Mouse (Mus musculus) MEL (cell line): ENCODE measurements around the gene Hspa4l. TPM values are rescaled to one million over a fixed set of nuclear protein-coding genes. Genes with fewer than 3 reads are reported as not detected.

ENCODE experiments used
- DNase-seq: peaks from one replicate; pipeline ENCODE4 v3.0.0; 2011; ENCODE audit warnings: low read depth, low spot score
- H3K27ac ChIP-seq: 2 replicates; pipeline ENCODE4 v1.5.1; 2012; ENCODE audit warnings: low read depth, mild to moderate bottlenecking, control low read depth, low read length, moderate library complexity; ENCODE audit not compliant: control insufficient read depth
- H3K27me3 ChIP-seq, 2 experiments: fragments of 150-350 bp in 1 of 2; sonication (generic) in 1 of 2; 2 replicates each; pipeline ENCODE4 v1.6.1; 2012; ENCODE audit warnings: low read length in 2 of 2, mild to moderate bottlenecking in 2 of 2, improper control_type of control experiment in 1 of 2, moderate library complexity in 1 of 2; ENCODE audit not compliant: insufficient read depth in 2 of 2, control insufficient read depth in 1 of 2
- H3K36me3 ChIP-seq, 2 experiments: 2 replicates each; pipeline ENCODE4 v1.6.1; 2012 to 2014; ENCODE audit warnings: low read length in 2 of 2, improper control_type of control experiment in 1 of 2, inconsistent platforms in 1 of 2, mild to moderate bottlenecking in 1 of 2; ENCODE audit not compliant: insufficient read depth in 2 of 2, control insufficient read depth in 1 of 2
- H3K4me1 ChIP-seq, 2 experiments: fragments of 150-350 bp in 1 of 2; sonication (generic) in 1 of 2; 2 replicates each; pipeline ENCODE4 v1.6.1; 2012; ENCODE audit warnings: low read length in 2 of 2, improper control_type of control experiment in 1 of 2, mild to moderate bottlenecking in 1 of 2; ENCODE audit not compliant: insufficient read depth in 2 of 2, control insufficient read depth in 1 of 2
- H3K4me3 ChIP-seq, 2 experiments: fragments of 150-350 bp in 1 of 2; sonication (generic) in 1 of 2; 2 replicates each; pipeline ENCODE4 v1.5.1; 2012; ENCODE audit warnings: low read depth in 2 of 2, low read length in 2 of 2, mild to moderate bottlenecking in 2 of 2, moderate library complexity in 2 of 2, control low read depth in 1 of 2, improper control_type of control experiment in 1 of 2; ENCODE audit not compliant: control insufficient read depth in 1 of 2, insufficient read depth in 1 of 2
- H3K79me2 ChIP-seq: 2 replicates; pipeline ENCODE4 v1.6.1; 2012; ENCODE audit warnings: mild to moderate bottlenecking, low read length, moderate library complexity; ENCODE audit not compliant: control insufficient read depth, poor library complexity, insufficient read depth
- H3K9ac ChIP-seq: 2 replicates; pipeline ENCODE4 v1.6.1; 2012; ENCODE audit warnings: low read depth, mild to moderate bottlenecking, control low read depth, low read length, moderate library complexity; ENCODE audit not compliant: control insufficient read depth, poor library complexity, severe bottlenecking
- H3K9me3 ChIP-seq: fragments of 150-350 bp; sonication (generic); replicated peaks from 2 replicates; pipeline ENCODE4 v1.6.1; 2012; ENCODE audit warnings: mild to moderate bottlenecking, low read length, improper control_type of control experiment, moderate library complexity; ENCODE audit not compliant: insufficient read depth
- CHD2 ChIP-seq: IDR thresholded peaks from 2 replicates; pipeline ENCODE4 v1.6.1; 2011; ENCODE audit warnings: low read length, improper control_type of control experiment
- EP300 ChIP-seq, 2 experiments: IDR thresholded peaks; 2 replicates each; pipeline ENCODE4 v1.6.1; 2011; ENCODE audit warnings: improper control_type of control experiment in 2 of 2, low read length in 2 of 2, low read depth in 1 of 2, mild to moderate bottlenecking in 1 of 2
- ETS1 ChIP-seq: IDR thresholded peaks from 2 replicates; pipeline ENCODE4 v1.6.1; 2012; ENCODE audit warnings: low read depth, mild to moderate bottlenecking, inconsistent platforms, low read length, improper control_type of control experiment, moderate library complexity
- GATA1 ChIP-seq: IDR thresholded peaks from 2 replicates; pipeline ENCODE4 v1.6.1; 2011; ENCODE audit warnings: low read depth, low read length, improper control_type of control experiment
- MAX ChIP-seq: IDR thresholded peaks from 2 replicates; pipeline ENCODE4 v1.6.1; 2011; ENCODE audit warnings: low read length, improper control_type of control experiment
- MAZ ChIP-seq: IDR thresholded peaks from 2 replicates; pipeline ENCODE4 v1.6.1; 2012; ENCODE audit warnings: low read depth, mild to moderate bottlenecking, inconsistent platforms, low read length, improper control_type of control experiment
- MEF2A ChIP-seq: IDR thresholded peaks from 2 replicates; pipeline ENCODE4 v1.6.1; 2014; ENCODE audit warnings: low read depth, mild to moderate bottlenecking, inconsistent platforms, low read length, improper control_type of control experiment; ENCODE audit not compliant: poor library complexity, insufficient replicate concordance, severe bottlenecking; ENCODE audit errors: extremely low read depth
- MXI1 ChIP-seq: IDR thresholded peaks from 2 replicates; pipeline ENCODE4 v1.6.1; 2011; ENCODE audit warnings: mild to moderate bottlenecking, low read depth, low read length, improper control_type of control experiment
- MYC ChIP-seq: IDR thresholded peaks from 2 replicates; pipeline ENCODE4 v1.6.1; 2011; ENCODE audit warnings: low read depth, mild to moderate bottlenecking, low read length, improper control_type of control experiment, moderate library complexity
- NELFE ChIP-seq: IDR thresholded peaks from 2 replicates; pipeline ENCODE4 v1.6.1; 2011; ENCODE audit warnings: low read depth, low read length, improper control_type of control experiment
- NRF1 ChIP-seq: IDR thresholded peaks from 2 replicates; pipeline ENCODE4 v1.6.1; 2014; ENCODE audit warnings: low read depth, mild to moderate bottlenecking, inconsistent platforms, low read length, improper control_type of control experiment, moderate library complexity; ENCODE audit not compliant: poor library complexity, insufficient read depth, severe bottlenecking
- POLR2A ChIP-seq, 2 experiments: IDR thresholded peaks; 2 replicates each; pipeline ENCODE4 v1.6.1; 2011 to 2012; ENCODE audit warnings: low read length in 2 of 2, mild to moderate bottlenecking in 2 of 2, control low read depth in 1 of 2, improper control_type of control experiment in 1 of 2, low read depth in 1 of 2, moderate library complexity in 1 of 2; ENCODE audit not compliant: control insufficient read depth in 1 of 2, insufficient read depth in 1 of 2, poor library complexity in 1 of 2
- RCOR1 ChIP-seq: IDR thresholded peaks from 2 replicates; pipeline ENCODE4 v1.6.1; 2012; ENCODE audit warnings: low read depth, mild to moderate bottlenecking, inconsistent platforms, low read length, improper control_type of control experiment
- SIN3A ChIP-seq: IDR thresholded peaks from 2 replicates; pipeline ENCODE4 v1.6.1; 2012; ENCODE audit warnings: low read length, improper control_type of control experiment, inconsistent platforms
- TAL1 ChIP-seq: IDR thresholded peaks from 2 replicates; pipeline ENCODE4 v1.6.1; 2012; ENCODE audit warnings: mild to moderate bottlenecking, inconsistent platforms, low read length, moderate library complexity, mixed read lengths
- TBP ChIP-seq: IDR thresholded peaks from 2 replicates; pipeline ENCODE4 v1.8.0; 2011; ENCODE audit warnings: low read depth, low read length, improper control_type of control experiment
- TCF12 ChIP-seq: IDR thresholded peaks from 2 replicates; pipeline ENCODE4 v1.6.1; 2014; ENCODE audit warnings: low read depth, mild to moderate bottlenecking, inconsistent platforms, low read length, improper control_type of control experiment, moderate library complexity
- UBTF ChIP-seq: IDR thresholded peaks from 2 replicates; pipeline ENCODE4 v1.6.1; 2012; ENCODE audit warnings: low read depth, mild to moderate bottlenecking, inconsistent platforms, low read length, improper control_type of control experiment, moderate library complexity, borderline replicate concordance; ENCODE audit not compliant: insufficient read depth
- USF1 ChIP-seq: IDR thresholded peaks from 2 replicates; pipeline ENCODE4 v1.6.1; 2014; ENCODE audit warnings: low read depth, mild to moderate bottlenecking, inconsistent platforms, low read length, improper control_type of control experiment, moderate library complexity
- USF2 ChIP-seq, 2 experiments: IDR thresholded peaks; 2 replicates each; pipeline ENCODE4 v1.6.1; 2011 to 2012; ENCODE audit warnings: improper control_type of control experiment in 2 of 2, low read length in 2 of 2, borderline replicate concordance in 1 of 2, inconsistent platforms in 1 of 2, low read depth in 1 of 2, mild to moderate bottlenecking in 1 of 2; ENCODE audit not compliant: insufficient read depth in 1 of 2
- ZKSCAN1 ChIP-seq: IDR thresholded peaks from 2 replicates; pipeline ENCODE4 v1.6.1; 2012; ENCODE audit warnings: low read depth, mild to moderate bottlenecking, inconsistent platforms, low read length, improper control_type of control experiment, moderate library complexity
- polyA plus RNA-seq, 2 experiments: library from polyadenylated mRNA; stranded (reverse) in 1 of 2; unstranded in 1 of 2; fragments of >175 nt in 1 of 2; fragments of >200 nt in 1 of 2; gene quantifications; 2 replicates each; pipeline versions ENCODE4 v1.2.1 to v1.2.4; 2012; ENCODE audit warnings: low replicate concordance in 2 of 2, low read depth in 1 of 2; ENCODE audit not compliant: insufficient read length in 2 of 2, insufficient read depth in 1 of 2, missing spikeins in 1 of 2
- total RNA-seq: library from RNA; depleted of rRNA; stranded (reverse); fragments of 300-350 nt; gene quantifications from 2 replicates; pipeline ENCODE4 v1.2.3, GENCODE M21; 2012

Hspa4l gene
- total and polyA plus RNA-seq, 3 experiments, result 19.2 to 37.2 (median 35.7) TPM

- Histone ChIP-seq H3K79me2 (no peaks in the 10 kb centered on the region), H3K27ac (no peak overlapping the region), H3K27me3 (no peaks in the 10 kb centered on the region), H3K9me3 (no peaks in the 10 kb centered on the region), H3K36me3 (peaks cover 0 to 10% of the 10 kb centered on the region in 2 experiments; a peak in 2 of 4 replicates), H3K4me3 (no peak overlapping the region), H3K9ac (no peak overlapping the region), H3K4me1 (peaks cover 2 to 8% of the 10 kb centered on the region in 2 experiments)
- TF ChIP-seq POLR2A (IDR thresholded peaks at IDR 0.05; ENCODE audit: control insufficient read depth in 1 of 2, insufficient read depth in 1 of 2, low read depth in 1 of 2, low read length in 2 of 2, poor library complexity in 1 of 2) (no peak), MXI1 (no peak), ETS1 (peak; percentile 69), USF2 (IDR thresholded peaks at IDR 0.05; ENCODE audit: borderline replicate concordance in 1 of 2, insufficient read depth in 1 of 2, low read depth in 1 of 2, low read length in 2 of 2) (no peak), RCOR1 (0 out of 2 replicates have a peak, but pooled peaks have one; percentile 19), NRF1 (no peak), EP300 (IDR thresholded peaks at IDR 0.05; ENCODE audit: low read depth in 1 of 2, low read length in 2 of 2) (peak in 1 of 2 experiments; percentile 25; a peak in 2 of 4 replicates), ZKSCAN1 (no peak), GATA1 (peak; percentile 47; the same call in 1 of the 2 replicates), MAX (no peak), TBP (no peak), TAL1 (no peak), SIN3A (no peak), CHD2 (no peak), USF1 (no peak), MAZ (no peak), TCF12 (no peak), UBTF (no peak), NELFE (no peak), MEF2A (no peak), MYC (no peak)
- peak; percentile 56 for DNase-seq
Observed at GRCm38 (mm10) chr3:40719022-40719421, 25.3 kb upstream of the Hspa4l start.
